Mouse (Mus musculus): Measurements from ENCODE around the gene Carmil3. TPM values are rescaled to one million over a fixed set of nuclear protein-coding genes. Genes with fewer than 3 reads are reported as not detected.

The Carmil3 gene
- polyA plus RNA-seq, 1 experiment from 2014 or later = 30.2 TPM

DNA sequence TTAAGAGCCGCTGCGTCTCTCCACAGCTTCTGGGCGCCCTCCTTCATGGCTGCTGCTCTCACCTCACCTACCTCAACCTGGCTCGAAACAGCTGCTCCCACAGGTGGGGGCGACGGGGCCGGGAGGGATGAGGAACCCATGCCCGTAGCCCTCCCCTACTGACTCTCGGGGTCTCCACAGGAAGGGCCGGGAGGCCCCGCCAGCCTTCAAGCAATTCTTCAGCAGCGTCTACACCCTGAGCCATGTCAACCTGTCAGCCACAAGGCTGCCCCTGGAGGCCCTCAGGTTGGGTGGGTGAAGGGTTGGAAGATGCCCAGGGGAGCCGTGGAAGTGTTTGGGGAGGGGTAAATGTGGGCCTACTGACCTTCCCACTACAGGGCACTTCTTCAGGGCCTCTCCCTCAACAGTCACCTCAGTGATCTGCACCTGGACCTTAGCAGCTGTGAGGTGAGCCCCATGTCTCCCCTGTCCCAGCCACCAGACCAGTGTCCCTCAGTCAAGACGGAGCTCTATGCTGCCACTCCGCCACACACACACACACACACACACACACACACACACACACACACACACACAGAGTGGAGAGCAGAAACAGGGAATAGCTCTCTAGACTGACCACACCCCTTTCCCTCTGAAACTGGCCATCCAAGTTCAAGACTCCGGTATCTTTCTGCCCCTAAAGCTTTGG is 6.5 kb downstream of the Carmil3 start:
- H3K9ac ChIP-seq (replicated peaks) = no peak overlapping the region
- H3K9me3 ChIP-seq = no peaks in the 10 kb centered on the region
- peaks cover 67% of the 10 kb centered on the region for H3K36me3 ChIP-seq
- H3K4me3 ChIP-seq = no peak overlapping the region
- ATAC-seq (replicated peaks) = peak; percentile 8; the same call in 1 of the 2 replicates
- WGBS = 81% methylated on average over 16 of the region's 16 CpGs
- no peak overlapping the region for H3K27ac ChIP-seq (replicated peaks)
- H3K27me3 ChIP-seq = no peaks in the 10 kb centered on the region
- H3K4me2 ChIP-seq (replicated peaks) = no peak overlapping the region
- peaks cover 26% of the 10 kb centered on the region for H3K4me1 ChIP-seq

- WGBS = 41% methylated on average over 6 of the region's 6 CpGs
- no peaks in the 10 kb centered on the region for H3K9me3 ChIP-seq
- peaks cover 21% of the 10 kb centered on the region for H3K4me1 ChIP-seq
- 0 out of 2 replicates have a peak overlapping the region, but pooled peaks have one; percentile 29 for H3K9ac ChIP-seq (replicated peaks)
- peak; percentile 43 for ATAC-seq (replicated peaks)
- H3K27me3 ChIP-seq = no peaks in the 10 kb centered on the region
- no peak overlapping the region for H3K4me2 ChIP-seq (replicated peaks)
- no peak overlapping the region for H3K4me3 ChIP-seq
- H3K36me3 ChIP-seq = peaks cover 71% of the 10 kb centered on the region
- no peak overlapping the region for H3K27ac ChIP-seq (replicated peaks)
Measured at GRCm38 (mm10) chr14:55497449-55497821, 7.0 kb downstream of the Carmil3 start.

DNA sequence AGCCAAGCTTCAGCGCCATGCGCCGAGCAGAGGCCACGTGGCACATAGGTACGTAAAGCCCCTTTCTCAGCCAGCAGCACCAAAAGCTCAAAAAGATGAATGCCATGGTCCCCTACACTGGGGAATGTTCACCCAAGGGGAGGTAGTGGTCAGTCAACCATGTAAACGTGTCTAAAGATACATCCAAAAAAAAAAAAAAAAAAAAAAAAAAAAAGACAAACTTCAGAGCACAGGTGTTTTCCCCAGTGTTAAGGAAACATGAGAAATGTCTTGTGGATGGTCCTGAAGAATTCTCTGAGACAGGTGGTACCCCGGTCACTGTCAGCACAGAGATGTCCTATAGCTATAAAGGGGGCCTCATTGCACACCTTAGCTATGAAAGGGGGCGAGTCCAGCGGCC is 15.2 kb downstream of the Carmil3 start:
- Histone ChIP-seq H3K9me3 (no peaks in the 10 kb centered on the region), H3K36me3 (peaks cover 18% of the 10 kb centered on the region), H3K4me3 (no peak overlapping the region), H3K9ac (replicated peaks) (no peak overlapping the region), H3K4me1 (peaks cover 4% of the 10 kb centered on the region; the same call in 1 of the 2 replicates), H3K27me3 (no peaks in the 10 kb centered on the region), H3K4me2 (replicated peaks) (no peak overlapping the region), H3K27ac (replicated peaks) (no peak overlapping the region)
- no peak for ATAC-seq (replicated peaks)
- WGBS = 90% methylated on average over 9 of the region's 9 CpGs

GRCm38 (mm10) chr14:55507801-55508200 is 17.4 kb downstream of the Carmil3 start:
- Histone ChIP-seq H3K9ac (replicated peaks) (no peak overlapping the region), H3K4me1 (peaks cover 14% of the 10 kb centered on the region), H3K27me3 (no peaks in the 10 kb centered on the region), H3K9me3 (no peaks in the 10 kb centered on the region), H3K36me3 (peaks cover 2% of the 10 kb centered on the region; the same call in 1 of the 2 replicates), H3K4me2 (replicated peaks) (no peak overlapping the region), H3K4me3 (no peak overlapping the region), H3K27ac (replicated peaks) (no peak overlapping the region)
- no peak for ATAC-seq (replicated peaks)
- WGBS = 56% methylated on average over 7 of the region's 7 CpGs

DNA sequence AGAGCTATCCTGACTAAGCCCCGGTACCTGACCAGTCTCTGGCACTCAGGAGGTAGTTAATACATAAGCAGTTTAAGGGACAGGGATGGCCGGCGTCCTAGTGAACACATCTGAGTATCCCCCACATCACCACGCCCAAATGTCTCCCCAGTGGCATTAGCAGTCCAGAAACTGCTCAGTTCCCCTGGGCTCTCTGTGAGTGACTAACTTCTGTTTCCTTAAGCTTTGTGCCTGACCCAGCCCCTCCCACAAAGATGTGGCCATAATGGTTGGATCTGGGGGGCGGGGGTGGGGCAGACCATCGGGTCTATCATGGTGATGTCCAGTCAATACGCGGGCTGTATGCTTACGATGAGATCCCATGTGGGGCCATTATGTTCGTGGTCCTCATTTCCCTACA is 19.1 kb downstream of the Carmil3 start:
- Histone ChIP-seq H3K9me3 (no peaks in the 10 kb centered on the region), H3K4me2 (replicated peaks) (no peak overlapping the region), H3K4me3 (no peak overlapping the region), H3K36me3 (0 out of 2 replicates have a peak, but pooled peaks cover 2% of the 10 kb centered on the region), H3K27me3 (no peaks in the 10 kb centered on the region), H3K4me1 (peaks cover 14% of the 10 kb centered on the region), H3K27ac (replicated peaks) (no peak overlapping the region), H3K9ac (replicated peaks) (no peak overlapping the region)
- no peak for ATAC-seq (replicated peaks)
- WGBS = 83% methylated on average over 10 of the region's 10 CpGs

GRCm38 (mm10) chr14:55510125-55510731 is 19.8 kb downstream of the Carmil3 start, which contains the start of gene Cpne6:
Gene Cpne6, plus strand, starts transcription at chr14:55510445.
- H3K4me3 ChIP-seq = no peak within 1 kb of the TSS
- 0 out of 2 replicates have a peak, but pooled peaks cover 2% of the 10 kb centered on the region for H3K36me3 ChIP-seq
- H3K27ac ChIP-seq (replicated peaks) = no peak within 1 kb of the TSS
- H3K4me2 ChIP-seq (replicated peaks) = no peak within 1 kb of the TSS
- H3K4me1 ChIP-seq = peaks cover 14% of the 10 kb centered on the region
- no peaks in the 10 kb centered on the region for H3K27me3 ChIP-seq
- WGBS = 72% methylated on average over 20 of the region's 22 CpGs
- H3K9me3 ChIP-seq = no peaks in the 10 kb centered on the region
- 0 out of 2 replicates have a peak, but pooled peaks have one; percentile 20 for ATAC-seq (replicated peaks)
- no peak within 1 kb of the TSS for H3K9ac ChIP-seq (replicated peaks)

DNA sequence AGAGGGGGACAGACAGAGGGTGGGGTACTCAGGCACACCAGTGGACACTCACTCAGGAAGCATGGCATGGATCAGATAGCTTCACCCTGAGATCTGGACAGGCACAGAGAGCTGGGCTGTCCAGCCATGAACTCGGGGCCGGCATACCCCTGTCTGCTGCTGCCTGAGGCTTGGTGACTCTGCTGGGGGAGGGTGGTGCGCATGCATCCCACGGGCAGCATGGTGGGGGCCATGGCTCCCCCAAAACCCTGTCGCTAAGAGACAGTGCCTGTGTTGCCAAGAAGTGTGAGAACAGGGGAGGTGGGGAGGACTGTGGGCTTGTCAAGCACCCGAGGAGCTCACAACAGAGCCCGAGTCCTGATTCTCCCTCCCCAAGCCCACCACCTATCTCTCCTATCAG is 20.6 kb downstream of the Carmil3 start:
- H3K9me3 ChIP-seq = no peaks in the 10 kb centered on the region
- WGBS = 47% methylated on average over 7 of the region's 7 CpGs
- H3K36me3 ChIP-seq = 0 out of 2 replicates have a peak, but pooled peaks cover 2% of the 10 kb centered on the region
- H3K27ac ChIP-seq (replicated peaks) = no peak overlapping the region
- peaks cover 14% of the 10 kb centered on the region for H3K4me1 ChIP-seq
- peak; percentile 30 for ATAC-seq (replicated peaks)
- no peak overlapping the region for H3K4me3 ChIP-seq
- no peak overlapping the region for H3K4me2 ChIP-seq (replicated peaks)
- H3K9ac ChIP-seq (replicated peaks) = no peak overlapping the region
- H3K27me3 ChIP-seq = no peaks in the 10 kb centered on the region

GRCm38 (mm10) chr14:55513927-55514326 is 23.5 kb downstream of the Carmil3 start:
- WGBS = 74% methylated on average over 10 of the region's 10 CpGs
- no peak overlapping the region for H3K4me3 ChIP-seq
- H3K4me1 ChIP-seq = peaks cover 16% of the 10 kb centered on the region
- no peak overlapping the region for H3K27ac ChIP-seq (replicated peaks)
- no peak overlapping the region for H3K4me2 ChIP-seq (replicated peaks)
- ATAC-seq (replicated peaks) = no peak
- H3K9me3 ChIP-seq = no peaks in the 10 kb centered on the region
- no peaks in the 10 kb centered on the region for H3K36me3 ChIP-seq
- no peaks in the 10 kb centered on the region for H3K27me3 ChIP-seq
- H3K9ac ChIP-seq (replicated peaks) = no peak overlapping the region

- Histone ChIP-seq H3K9ac (replicated peaks) (no peak overlapping the region), H3K4me1 (peaks cover 24% of the 10 kb centered on the region), H3K4me3 (no peak overlapping the region), H3K36me3 (no peaks in the 10 kb centered on the region), H3K9me3 (no peaks in the 10 kb centered on the region), H3K4me2 (replicated peaks) (no peak overlapping the region), H3K27ac (replicated peaks) (no peak overlapping the region), H3K27me3 (no peaks in the 10 kb centered on the region)
- WGBS = 88% methylated on average over 4 of the region's 4 CpGs
- ATAC-seq (replicated peaks) = no peak
Measured at GRCm38 (mm10) chr14:55515846-55516245, 25.4 kb downstream of the Carmil3 start.

DNA sequence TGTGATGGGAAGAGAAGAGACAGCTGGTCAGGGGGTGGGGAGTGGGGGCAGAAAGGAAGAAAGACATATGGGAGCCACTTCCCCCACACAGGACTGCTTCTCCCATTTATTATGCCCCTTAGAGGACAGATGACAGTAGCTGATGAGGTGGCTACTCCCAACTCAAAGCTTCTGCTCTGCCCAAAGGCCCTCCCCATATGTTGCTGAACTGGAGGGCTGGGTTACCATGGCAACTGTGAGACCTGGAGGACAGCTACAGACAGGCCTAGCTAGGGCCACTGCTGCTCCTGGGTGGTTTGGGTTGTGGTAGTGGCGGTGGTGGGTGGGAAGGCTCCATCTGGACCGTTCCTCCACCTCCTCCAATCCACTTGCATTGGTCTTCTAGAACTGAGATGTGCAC is 28.4 kb downstream of the Carmil3 start:
- no peak overlapping the region for H3K4me3 ChIP-seq
- 60% methylated on average over 2 of the region's 2 CpGs for WGBS
- no peak overlapping the region for H3K4me2 ChIP-seq (replicated peaks)
- H3K9ac ChIP-seq (replicated peaks) = no peak overlapping the region
- no peaks in the 10 kb centered on the region for H3K9me3 ChIP-seq
- peak; percentile 18; the same call in 1 of the 2 replicates for ATAC-seq (replicated peaks)
- no peaks in the 10 kb centered on the region; the same call in 1 of the 2 replicates for H3K27me3 ChIP-seq
- H3K4me1 ChIP-seq = peaks cover 19% of the 10 kb centered on the region
- no peaks in the 10 kb centered on the region for H3K36me3 ChIP-seq
- H3K27ac ChIP-seq (replicated peaks) = no peak overlapping the region

- Histone ChIP-seq H3K4me3 (no peak overlapping the region), H3K4me2 (replicated peaks) (no peak overlapping the region), H3K9ac (replicated peaks) (no peak overlapping the region), H3K27me3 (no peaks in the 10 kb centered on the region; the same call in 1 of the 2 replicates), H3K9me3 (no peaks in the 10 kb centered on the region), H3K4me1 (peaks cover 19% of the 10 kb centered on the region), H3K36me3 (no peaks in the 10 kb centered on the region), H3K27ac (replicated peaks) (no peak overlapping the region)
- 61% methylated on average over 4 of the region's 4 CpGs for WGBS
- ATAC-seq (replicated peaks) = no peak
Measured at GRCm38 (mm10) chr14:55519604-55520003, 29.2 kb downstream of the Carmil3 start.
